Mouse (Mus musculus) olfactory bulb, adult 2 months (tissue): ENCODE measurements around the gene Rcor2.

Experiments
- CTCF ChIP-seq: fragments of 200-500 bp; IDR thresholded peaks from 2 replicates; pipeline ENCODE4 v1.5.1; 2012; ENCODE audit warnings: low read depth, mild to moderate bottlenecking, low read length, moderate library complexity; ENCODE audit not compliant: insufficient read depth
- POLR2A ChIP-seq: fragments of 200-500 bp; IDR thresholded peaks from 2 replicates; pipeline ENCODE4 v1.6.1; 2012; ENCODE audit warnings: mild to moderate bottlenecking, low read depth, low read length, moderate library complexity; ENCODE audit not compliant: insufficient read depth

- TF ChIP-seq POLR2A (no peak), CTCF (no peak)
Observed at GRCm38 (mm10) chr19:7307995-7308770, 41.1 kb downstream of the Rcor2 start.
